ENCODE assay signal across 9 mouse cellular contexts in genomic region chr2:29764831-29765230, GRCm38 (mm10). TPM values are rescaled to one million over a fixed set of nuclear protein-coding genes. Genes with fewer than 3 reads are reported as not detected.
DNase-seq lines count a peak whose midpoint lies in the region; TF ChIP-seq lines count a peak whose summit lies in the region.
"Had no signal": no experiment of that assay in that cellular context is flagged by ENCODE, and none has a peak within 500 bp of the region (broad histone marks: within the 10 kb centered on the region; RNA-seq: fewer than 3 reads in every experiment).

No protein-coding gene starts in this region.

- peaks cover 6% of the 10 kb centered on the region; the same call in 1 of the 2 replicates for H3K36me3 ChIP-seq in E14TG2a.4 (ENCODE audit: insufficient read depth, low read length)
- H3K36me3 ChIP-seq: heart, embryonic 15.5 days had no signal

- peak; percentile 52 for TF ChIP-seq CTCF in E14TG2a.4 (conservative IDR thresholded peaks at IDR 0.05; ENCODE audit: low read length)
- TF ChIP-seq CTCF in layer of hippocampus, adult 2 months (conservative IDR thresholded peaks at IDR 0.05), result peak; percentile 94

- peaks cover 12% of the 10 kb centered on the region for H3K27me3 ChIP-seq in E14TG2a.4 (ENCODE audit: insufficient read depth, low read length)

- peaks cover 14% of the 10 kb centered on the region for H3K4me1 ChIP-seq in E14TG2a.4 (replicated peaks; ENCODE audit: low read depth, low read length)
- H3K4me1 ChIP-seq: heart, embryonic 15.5 days had no signal

- peak; percentile 73 to 74 for DNase-seq in adrenal gland, adult 18-20 months (ENCODE audit: low spot score in 2 of 2)
- peak; percentile 87 for DNase-seq in embryo, embryonic 10.5 days (ENCODE audit: low spot score)
- peak; percentile 66 to 73 for DNase-seq in heart, postnatal 14 days
- DNase-seq in layer of hippocampus, adult 2 months (ENCODE audit: low spot score in 2 of 2), result peak; percentile 38 to 60
- peak; percentile 80 for DNase-seq in lung, postnatal 10 days
- peak; percentile 88 for DNase-seq in retina, embryonic 14.5 days (ENCODE audit: low spot score)
- peak; percentile 41 for DNase-seq in yolk sac, embryonic 10.5 days (ENCODE audit: low spot score)

- no peaks in the 10 kb centered on the region for H3K9me3 ChIP-seq in E14TG2a.4 (ENCODE audit: low read length)
- H3K9me3 ChIP-seq: heart, embryonic 15.5 days had no signal

- H3K27ac ChIP-seq in layer of hippocampus, adult 2 months, result no peak overlapping the region
- H3K27ac ChIP-seq: heart, embryonic 15.5 days had no signal

- intact Hi-C loops in heart, postnatal 14 days (cut with DNase I), result loop anchor here (5.0 kb wide), 1 partner anchor 92 kb away; no protein-coding TSS in a partner anchor

- no peak overlapping the region for H3K4me3 ChIP-seq in E14TG2a.4 (replicated peaks; ENCODE audit: low read length)
- no peak overlapping the region for H3K4me3 ChIP-seq in layer of hippocampus, adult 2 months
- H3K4me3 ChIP-seq: heart, embryonic 15.5 days had no signal

RNA-seq across cellular contexts. Expression of gene Gm13547, which starts 5.7 kb away (rescaled TPM):
- total RNA-seq in adrenal gland, adult 18-20 months (2021), result not detected
- not detected for total RNA-seq in heart, postnatal 14 days (2021)
- not detected for total RNA-seq in layer of hippocampus, adult 2 months (2021)

RNA-seq across cellular contexts. Expression of gene Gm13420, which starts 13.3 kb away (rescaled TPM):
- not detected for total RNA-seq in adrenal gland, adult 18-20 months (2021)
- not detected for total RNA-seq in heart, postnatal 14 days (2021)
- under 1 TPM; 0.79 to 0.98 TPM for total RNA-seq in layer of hippocampus, adult 2 months (2021)

RNA-seq across cellular contexts. Expression of gene Coq4, which starts 22.5 kb away (rescaled TPM):
- total RNA-seq in adrenal gland, adult 18-20 months (2021), result 10 to 100 TPM; 21.0 to 23.4 TPM
- total RNA-seq in heart, postnatal 14 days (2021), result 10 to 100 TPM; 17.5 to 18.3 TPM
- 10 to 100 TPM; 25.8 to 26.5 TPM for total RNA-seq in layer of hippocampus, adult 2 months (2021)

RNA-seq across cellular contexts. Expression of gene Trub2, which starts 23.5 kb away (rescaled TPM):
- total RNA-seq in adrenal gland, adult 18-20 months (2021), result 10 to 100 TPM; 31.1 to 31.4 TPM
- 10 to 100 TPM; 30.5 to 34.1 TPM for total RNA-seq in heart, postnatal 14 days (2021)
- 10 to 100 TPM; 47.7 to 48.6 TPM for total RNA-seq in layer of hippocampus, adult 2 months (2021)

RNA-seq across cellular contexts. Expression of gene Slc27a4, which starts 37.6 kb away (rescaled TPM):
- total RNA-seq in adrenal gland, adult 18-20 months (2021), result 10 to 100 TPM; 27.4 to 40.6 TPM
- total RNA-seq in heart, postnatal 14 days (2021), result 10 to 100 TPM; 20.0 to 21.7 TPM
- total RNA-seq in layer of hippocampus, adult 2 months (2021), result 10 to 100 TPM; 65.4 to 67.3 TPM
